Mouse (Mus musculus): ENCODE results near the gene Tpgs1.

The Tpgs1 gene

DNA sequence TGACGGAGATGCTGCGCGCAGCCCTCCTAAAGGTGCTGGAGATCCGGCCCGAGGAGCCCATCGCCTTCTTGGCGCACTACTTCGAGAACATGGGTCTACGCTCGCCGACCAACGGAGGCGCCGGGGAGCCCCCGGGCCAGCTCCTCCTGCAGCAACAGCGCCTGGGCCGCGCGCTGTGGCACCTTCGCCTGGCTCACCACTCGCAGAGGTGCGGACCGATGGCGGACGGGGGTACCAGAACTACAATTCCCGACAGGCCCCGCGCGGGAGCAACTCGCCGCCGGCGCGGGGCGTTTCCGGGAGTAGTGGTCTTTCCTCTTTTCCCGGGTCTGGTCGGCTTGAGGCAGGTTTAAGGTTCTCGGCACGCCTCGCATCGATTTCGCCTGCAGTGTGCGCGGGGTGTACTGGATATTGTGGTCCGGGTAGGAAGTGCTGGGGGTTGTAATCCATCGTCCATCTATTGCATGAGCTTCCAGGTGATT lies 448 bp downstream of the Tpgs1 start:
- peak; percentile 69 for DNase-seq

DNA sequence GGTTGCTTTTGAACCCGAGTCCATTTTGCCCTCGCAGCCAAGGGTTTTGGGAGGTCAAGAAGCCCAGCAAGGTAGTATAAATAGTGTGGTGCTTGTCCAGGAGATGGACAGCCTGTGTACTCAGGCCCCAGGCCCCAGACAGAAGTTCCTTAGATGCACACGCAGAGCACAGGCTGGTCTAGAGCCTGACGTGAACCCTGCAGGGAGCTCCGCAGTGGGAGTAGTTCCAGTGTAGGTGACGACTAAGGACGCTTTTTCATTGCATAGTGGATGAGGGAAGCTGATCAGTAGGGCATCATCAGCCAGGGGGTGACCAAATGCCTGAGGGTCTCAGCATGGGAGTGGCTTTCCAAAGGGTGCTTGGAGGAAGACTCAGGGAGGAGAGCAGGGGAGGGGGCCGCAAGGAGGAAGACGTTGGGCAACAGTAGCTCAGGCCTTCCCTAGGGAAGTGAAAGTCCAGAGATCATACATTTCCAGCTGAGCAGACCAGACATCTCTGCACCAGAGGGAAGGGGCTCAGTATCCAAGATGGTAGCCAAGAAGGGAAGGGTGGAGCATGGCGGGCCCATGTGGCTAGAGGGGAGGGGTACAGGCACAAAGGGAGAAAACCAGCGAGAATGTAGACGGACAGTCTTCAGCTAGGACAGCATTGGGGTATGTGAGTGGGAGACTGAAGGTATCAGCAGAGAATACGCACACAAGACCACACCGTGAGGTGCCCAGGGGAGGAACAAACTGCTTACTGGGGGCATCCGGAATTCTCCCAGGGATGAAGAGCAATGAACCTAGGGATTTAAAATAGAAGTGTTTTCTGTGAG lies 1.1 kb downstream of the Tpgs1 start:
- no peak for DNase-seq

DNA sequence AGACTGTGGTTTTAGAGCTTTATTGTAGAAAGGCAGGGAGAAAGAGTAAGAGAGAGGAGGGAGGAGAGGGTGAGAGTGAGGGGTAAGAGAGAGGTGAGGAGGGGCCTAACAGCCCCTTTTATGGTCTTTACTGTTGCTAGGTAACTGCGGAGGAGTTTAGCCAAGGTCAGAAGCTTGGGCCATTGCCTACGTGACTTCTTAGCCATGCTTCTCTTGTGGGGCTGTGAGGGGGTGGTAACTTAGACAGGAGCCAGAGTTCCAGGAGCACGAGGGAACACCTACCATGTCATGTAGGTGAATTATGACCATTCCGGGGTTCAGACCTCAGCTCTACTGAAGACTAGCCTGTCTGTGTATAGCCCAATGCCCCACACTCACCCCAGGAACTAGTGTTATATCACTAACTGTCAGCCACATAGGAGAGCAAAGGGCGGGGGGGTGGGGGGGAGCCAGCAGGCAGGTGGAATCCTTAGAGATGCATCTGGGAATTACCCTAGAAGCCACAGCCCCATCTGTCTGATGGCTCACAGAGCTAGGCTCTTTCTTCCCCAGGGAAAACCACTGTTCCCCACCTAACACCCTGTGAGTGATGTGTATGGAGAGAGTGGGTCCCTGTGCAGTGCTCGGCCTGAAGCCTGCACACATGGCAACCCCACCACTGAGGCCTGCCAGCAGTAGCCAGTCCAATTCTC lies 2.4 kb downstream of the Tpgs1 start:
- no peak for DNase-seq

DNA sequence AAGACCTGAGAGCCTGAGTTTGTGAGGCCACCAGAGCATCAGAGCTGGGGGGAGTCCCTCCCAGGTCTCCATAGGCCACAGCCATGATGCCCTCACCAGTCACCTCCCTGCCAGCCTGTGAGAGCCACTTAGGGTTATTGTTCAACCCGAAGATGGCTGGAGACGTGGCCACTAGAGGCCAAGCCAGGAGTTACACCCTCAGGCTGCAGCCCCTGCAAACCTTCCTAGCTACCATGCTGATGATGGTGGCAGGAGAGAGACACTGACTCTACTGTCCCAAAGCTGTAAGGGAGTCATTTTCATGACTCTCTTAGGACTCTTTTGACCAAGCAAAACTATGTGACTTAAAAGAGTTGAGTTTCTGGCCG lies 2.9 kb downstream of the Tpgs1 start:
- DNase-seq = no peak

DNA sequence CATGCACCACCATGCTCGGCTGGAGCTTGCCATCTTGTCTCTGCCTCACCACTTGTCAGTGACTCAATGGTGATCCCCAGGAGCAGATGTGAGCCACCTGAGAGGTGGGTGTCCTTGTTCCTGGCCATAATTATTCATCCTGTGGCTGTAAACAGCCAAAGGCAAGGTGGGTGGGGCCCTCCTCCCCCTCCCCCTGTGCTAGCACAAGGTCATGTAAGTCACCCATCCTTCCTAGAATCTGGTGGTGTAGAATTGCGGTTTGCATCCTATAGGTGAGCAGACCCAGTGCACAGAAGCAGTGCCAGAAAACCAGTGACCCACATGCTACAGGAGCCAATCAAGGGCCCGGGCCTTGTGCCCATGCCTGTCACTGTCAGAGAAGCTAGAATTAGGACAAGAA lies 3.9 kb downstream of the Tpgs1 start:
- no peak for DNase-seq

DNA sequence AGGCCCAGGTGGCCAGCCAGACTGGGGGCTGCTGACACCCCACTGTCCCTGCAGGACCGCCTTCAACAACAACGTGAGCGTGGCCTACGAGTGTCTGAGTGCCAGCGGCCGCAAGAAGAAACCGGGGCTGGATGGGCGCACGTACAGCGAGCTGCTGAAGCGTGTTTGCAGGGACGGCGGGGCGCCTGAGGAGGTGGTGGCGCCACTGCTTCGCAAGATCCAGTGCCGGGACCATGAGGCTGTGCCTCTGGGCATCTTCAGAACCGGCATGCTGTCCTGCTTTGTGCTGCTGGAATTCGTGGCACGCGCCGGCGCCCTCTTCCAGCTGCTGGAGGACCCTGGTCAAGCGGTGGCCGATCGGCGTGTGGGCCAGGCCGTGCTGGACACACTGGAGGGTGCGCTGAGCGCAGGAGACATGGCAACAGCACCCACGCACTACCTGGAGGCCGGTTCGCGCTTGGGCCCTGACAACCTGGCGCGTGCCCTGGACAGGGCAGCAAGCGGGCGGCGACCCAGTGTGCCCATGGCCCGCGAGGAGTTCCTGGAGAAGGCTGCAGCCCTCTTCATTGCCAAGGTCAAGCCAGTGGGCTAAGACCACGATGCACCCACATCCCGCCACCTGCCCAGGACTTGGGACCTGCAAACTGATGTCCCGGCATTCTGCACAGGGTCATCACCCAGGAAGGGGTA lies 6.3 kb downstream of the Tpgs1 start:
- no peak for DNase-seq

DNA sequence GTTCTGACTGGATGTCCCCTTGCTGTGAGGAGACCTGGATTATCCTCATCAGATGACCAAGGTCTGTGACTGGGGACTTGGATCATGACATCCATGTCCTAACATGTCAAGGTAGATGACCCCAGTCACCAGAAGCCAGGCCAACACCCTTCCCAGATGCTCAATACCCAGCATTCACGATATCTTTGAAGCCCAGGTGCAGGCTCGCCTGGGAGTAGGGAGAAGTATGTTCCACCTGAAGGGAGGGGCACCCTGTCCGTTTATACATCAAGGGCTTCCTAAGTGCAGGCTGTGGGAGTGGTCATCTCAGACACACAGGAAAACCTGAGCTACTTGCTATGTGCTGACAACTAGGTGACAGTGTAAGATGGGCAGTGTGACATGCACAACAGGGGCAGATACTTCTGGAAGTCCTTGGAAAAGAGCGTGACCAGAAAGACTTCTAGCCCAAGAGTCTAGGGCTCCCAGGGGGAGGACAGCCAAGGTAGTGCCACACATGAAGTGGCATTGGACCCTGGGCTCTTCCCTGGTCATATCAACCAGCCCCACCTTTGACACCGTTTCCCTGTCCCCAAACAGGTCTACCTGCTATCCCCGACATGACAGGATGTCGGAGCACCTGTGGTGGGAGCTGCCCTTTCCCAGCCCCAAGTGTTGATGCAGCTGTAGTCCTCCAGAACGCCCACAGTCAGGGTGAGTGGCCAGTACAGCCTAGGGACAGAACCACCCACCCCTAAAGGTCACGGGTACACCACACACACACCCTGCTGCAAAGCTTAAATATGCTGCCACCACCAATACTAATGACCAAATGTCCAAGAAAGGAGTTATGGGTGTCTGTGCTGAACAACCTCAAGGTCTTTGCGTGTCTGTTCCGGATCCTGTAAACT lies 11.7 kb downstream of the Tpgs1 start:
- DNase-seq = no peak

DNA sequence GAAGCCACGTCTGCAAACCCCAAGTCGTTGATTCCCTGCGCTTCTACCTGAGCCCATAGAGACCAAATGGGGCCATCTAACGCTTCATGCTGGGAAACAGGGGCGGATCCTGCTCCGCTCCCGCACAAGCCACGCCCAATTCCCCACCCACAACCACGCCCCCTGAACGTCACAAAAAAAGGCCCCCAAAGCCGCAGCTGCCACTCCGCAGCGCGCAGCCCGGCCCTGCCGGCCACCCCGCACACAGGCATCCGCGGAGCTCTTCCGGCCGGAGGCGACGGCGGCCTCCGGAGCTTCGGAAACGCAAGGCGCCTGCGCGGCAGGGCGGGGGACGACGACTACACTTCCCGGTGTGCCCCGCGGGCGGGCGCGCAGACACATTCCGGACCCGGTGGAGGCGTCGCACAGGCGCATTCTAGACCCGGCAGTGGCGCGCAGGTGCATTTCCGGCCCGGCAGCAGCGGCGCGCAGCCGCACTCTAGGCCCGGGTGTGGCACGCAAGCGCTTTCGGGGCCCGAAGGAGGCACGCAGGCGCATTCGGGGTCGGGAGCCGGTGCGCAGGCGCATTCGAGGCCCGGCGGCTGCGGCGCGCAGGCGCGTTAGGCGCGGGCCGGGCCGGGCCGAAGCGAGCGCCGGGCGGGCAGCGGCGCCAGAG lies 12.5 kb downstream of the Tpgs1 start, which contains the start of gene Cdc34:
TSS of gene Cdc34 (plus strand) at position 605 of the 655 bp plus-strand sequence.
- DNase-seq = peak; percentile 100

DNA sequence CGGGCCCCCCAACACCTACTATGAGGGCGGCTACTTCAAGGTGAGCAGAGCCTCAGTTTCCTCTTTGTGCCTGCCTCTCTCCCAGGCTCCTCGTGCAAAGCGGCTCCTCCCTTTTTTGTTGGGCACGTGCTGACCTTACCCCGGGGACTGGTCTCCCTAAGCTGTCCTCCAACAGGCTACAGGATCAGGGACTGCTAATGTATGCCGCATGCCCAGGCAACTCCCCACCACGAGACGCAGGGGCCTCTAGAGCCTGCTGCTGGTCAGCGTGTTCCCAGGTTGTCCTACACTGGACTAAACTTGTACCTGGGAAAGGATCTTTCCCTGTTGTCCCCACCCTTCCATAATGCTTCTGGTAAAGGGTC lies 13.4 kb downstream of the Tpgs1 start:
- DNase-seq = peak; percentile 63

DNA sequence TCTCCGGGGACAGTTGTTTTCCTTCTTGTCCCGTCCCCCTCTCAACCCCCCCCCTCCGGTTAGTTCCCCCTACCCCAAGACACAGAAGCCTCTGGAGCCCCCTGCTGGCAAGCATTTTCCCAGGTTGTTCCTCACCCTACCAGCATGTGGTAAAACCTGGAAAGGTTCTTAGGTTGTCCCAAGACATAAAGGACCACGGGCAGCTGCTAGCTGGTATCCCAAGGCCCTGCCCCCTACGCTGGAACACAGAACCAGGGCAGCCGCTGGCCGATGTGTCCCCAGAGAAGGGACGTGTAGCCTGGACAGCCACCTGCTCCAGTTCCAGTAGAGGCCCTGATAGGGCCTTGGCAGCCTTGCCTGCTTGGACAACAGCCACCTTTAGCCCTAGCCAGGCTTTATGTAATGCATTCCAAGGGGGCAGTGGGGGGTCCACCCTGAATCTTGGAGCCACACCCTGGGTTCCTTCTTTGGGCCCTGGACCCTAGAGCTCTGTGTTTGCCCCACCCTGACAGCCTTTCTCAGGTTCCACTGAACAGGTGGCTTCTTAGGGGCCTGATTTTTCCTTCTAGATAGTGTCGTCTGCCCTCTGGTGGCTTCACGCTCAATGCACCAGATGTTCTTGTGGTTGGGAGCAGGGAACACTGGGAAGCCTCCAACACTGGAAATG lies 13.9 kb downstream of the Tpgs1 start:
- peak; percentile 75 for DNase-seq

DNA sequence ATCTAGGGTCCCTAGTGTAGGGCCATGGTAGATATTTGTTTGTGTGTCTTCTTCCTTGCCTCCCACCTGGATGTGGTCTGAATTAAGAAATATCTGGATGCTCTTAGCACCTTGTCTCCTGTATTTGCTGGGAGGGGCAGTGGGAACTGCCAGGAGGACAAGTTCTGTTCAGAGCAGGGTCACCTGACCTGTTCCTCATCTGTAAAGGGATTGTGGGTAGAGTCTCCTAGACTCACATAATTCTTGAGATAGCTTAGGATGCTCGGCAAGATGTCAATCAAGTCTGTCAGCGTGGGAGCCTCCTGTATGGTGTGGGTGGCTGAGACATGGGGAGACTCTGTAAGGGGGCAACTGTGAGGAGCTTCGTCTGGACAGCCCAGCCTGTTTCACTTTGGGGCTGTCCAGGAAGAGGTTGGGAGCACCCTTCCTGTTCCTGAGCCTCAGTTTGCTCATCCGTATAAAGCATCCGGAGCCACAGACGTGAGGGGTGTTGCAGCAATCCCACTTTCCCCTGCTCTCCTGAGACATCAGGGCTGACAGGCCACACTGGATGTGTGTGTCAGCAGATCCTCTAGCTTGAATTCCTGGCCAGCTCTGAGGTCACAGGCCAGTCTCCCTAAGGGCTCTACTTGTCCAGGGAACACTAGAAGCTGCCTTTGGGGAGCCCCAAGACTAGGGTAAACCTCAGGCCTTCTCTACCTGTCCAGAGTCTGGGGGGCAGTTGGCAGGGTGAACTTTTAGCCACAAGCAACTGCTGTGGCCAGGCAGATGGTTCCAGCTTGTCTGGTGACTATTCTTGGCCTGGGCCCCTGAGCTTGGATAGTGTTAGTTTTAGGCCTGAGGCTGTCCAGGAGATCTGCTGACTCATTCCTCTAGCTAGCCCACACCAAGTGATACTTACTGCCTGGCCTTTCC lies 14.8 kb downstream of the Tpgs1 start:
- DNase-seq = peak; percentile 49

DNA sequence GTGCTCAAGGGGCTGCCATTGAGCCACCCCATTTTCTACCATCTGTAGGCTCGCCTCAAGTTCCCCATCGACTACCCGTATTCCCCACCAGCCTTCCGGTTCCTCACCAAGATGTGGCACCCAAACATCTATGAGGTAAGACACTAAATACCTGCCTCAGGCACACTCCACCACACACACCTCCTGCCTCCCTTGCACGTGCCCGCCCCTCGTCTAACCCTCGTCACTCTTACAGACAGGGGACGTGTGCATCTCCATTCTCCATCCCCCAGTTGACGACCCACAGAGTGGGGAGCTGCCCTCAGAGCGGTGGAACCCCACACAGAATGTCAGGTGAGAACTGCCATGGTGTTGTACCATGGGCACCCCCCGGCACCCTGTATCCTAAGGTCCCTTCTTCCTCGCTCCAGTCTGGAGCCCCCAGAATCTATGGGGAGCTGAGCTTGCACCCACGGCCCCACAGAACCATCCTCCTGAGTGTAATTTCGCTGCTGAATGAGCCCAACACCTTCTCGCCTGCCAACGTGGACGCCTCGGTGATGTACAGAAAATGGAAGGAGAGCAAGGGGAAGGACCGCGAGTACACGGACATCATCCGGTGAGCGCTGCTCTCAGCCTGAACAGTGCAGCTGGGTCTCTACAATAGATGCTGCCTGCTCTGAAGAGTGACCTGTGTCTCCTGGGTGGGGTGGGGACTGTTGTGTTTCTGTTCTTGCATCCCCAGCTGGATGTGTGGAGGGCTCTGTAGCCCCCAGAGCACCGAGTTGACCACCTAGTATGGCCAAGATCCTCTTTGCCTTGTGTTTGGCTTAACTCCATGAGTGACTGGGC lies 15.8 kb downstream of the Tpgs1 start:
- no peak for DNase-seq

DNA sequence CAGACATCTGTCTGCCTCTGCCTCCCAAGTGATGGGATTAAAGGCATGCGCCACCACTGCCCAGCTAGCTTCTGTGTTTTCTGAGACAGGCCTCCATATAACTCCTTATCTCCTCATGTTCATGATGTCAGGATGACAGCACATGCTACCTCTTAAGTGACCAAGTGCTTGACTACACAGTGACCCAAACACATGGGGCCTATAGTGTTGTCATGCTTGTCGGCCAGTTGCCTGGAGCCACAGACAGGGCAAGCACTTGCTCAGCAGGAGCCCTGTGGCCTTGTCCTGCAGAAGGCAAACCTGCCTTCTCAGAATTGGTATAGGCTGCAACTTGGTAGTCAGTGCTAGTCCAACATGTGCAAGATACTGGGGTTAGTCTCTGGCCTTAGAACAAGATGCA lies 17.1 kb downstream of the Tpgs1 start:
- DNase-seq = no peak

DNA sequence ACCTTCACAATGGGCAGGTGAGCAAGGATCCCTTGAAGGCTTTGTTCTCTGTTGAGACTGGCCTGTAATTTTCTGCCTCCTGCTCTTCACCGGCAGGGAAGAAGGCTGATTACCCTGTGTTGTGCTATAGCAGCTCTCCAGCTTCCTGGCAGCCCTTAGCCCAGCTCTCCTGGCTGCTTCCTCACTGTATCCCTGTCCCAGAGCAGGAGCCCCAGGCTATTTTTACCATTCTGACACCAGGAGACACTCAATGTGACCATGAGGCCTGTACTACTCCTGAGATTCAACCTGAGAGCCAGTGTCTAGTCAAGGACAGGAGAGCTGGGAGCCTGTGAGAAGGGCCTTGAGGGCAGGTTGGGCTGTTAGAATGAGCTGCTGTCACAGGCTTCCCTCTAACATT lies 17.5 kb downstream of the Tpgs1 start:
- DNase-seq = no peak

DNA sequence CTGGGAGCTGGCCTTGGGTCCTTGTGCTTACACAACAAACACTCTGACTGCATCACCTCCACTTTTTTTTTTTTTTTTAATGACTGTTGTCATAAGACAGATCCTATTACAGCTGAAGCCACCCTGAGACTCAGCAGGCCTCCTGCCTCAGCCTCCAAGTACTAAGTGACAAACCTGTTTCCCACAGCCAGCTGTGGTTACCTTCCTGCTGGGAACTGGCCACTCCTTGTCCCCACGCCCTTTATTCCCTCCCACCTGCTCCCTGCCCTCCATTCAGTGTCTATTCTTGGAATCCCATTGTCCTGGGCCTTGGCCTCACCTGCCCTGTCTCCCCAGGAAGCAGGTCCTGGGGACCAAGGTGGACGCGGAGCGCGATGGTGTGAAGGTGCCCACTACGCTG lies 18.3 kb downstream of the Tpgs1 start:
- no peak for DNase-seq

DNA sequence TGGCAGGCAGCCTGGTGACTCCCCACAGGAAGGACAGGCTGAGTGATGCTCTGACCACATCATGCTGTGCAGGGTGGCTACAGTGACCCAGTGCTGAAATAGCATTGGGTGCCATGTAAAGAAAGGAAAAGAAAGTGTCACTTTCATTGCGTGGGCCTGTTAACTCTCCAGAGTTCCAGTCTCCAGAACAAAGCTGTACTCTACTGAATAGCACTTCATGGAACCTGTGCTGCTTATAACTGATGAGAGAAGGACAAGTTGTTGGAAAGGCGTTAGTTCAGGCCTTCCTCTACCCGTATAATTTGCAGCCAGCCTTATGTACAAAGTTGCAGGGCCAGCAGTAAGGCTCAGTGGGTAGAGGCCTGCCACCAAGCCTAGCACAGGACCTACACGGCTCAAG lies 19.6 kb downstream of the Tpgs1 start, which contains the start of gene Gzmm:
TSS of gene Gzmm (plus strand) at position 301 of the 400 bp plus-strand sequence.
- DNase-seq = no peak

DNA sequence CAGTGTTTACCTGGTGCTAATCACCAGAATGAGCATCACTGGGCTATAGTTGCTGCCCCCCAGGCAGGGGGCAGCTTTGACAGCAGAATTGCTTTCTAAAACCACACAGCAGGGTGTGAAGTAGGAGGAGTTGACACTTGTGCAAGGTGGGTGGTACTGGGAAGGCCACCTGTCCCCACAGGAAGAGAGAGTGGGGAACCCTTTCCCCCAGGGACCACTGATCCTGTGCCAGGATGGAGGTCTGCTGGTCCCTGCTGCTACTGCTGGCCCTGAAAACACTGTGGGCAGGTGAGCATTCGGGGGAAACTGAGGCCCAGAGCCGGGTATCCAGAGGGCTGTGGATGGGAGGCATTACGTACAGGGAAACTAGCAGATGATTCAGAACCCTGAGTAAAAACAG lies 20.0 kb downstream of the Tpgs1 start:
- no peak for DNase-seq

DNA sequence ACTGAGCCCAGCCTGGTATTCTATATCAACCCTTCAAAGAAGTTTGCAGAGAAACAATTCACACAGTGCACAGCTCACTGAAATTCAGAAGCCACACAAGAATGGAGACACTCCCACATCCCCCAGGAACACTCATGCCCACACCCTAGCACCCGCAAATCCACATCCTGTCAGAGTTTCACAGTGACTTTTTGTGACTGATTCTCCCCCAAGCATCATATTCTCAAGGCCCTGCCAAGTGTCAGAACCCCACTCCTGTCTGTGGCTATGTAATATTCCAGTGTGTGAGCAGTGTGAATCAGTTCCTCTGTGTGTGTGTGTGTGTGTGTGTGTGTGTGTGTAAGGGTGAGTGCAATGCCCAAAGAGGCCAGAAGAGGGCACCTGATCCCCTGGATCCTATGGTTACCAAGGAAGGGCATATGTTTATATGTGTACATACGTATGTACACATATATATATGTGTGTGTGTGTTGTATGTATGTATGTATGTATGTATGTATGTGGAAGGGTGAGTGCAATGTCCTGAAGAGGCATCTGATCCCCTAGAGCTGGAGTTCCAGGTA lies 22.9 kb downstream of the Tpgs1 start:
- DNase-seq = no peak

Data from kidney, adult 11 months (tissue).